Mouse (Mus musculus): ENCODE measurements at regions not wholly inside any gene's neighbourhood (a gene's known extent, or its start where the extent isn't known, plus 50 kb on each side); places are given as distances from the start of the nearest gene placed in this dataset.
"Not testable (repeated sequence)": the region's sequence is repeated elsewhere in the genome, so short reads cannot be mapped to it uniquely, and the experiment has no call there.

GRCm38 (mm10) chr5:101518791-101519547 is 145.8 kb downstream of the Nkx6-1 start:
- no peak for DNase-seq
- intact Hi-C loops (cut with DNase I), result no loop called here

DNA sequence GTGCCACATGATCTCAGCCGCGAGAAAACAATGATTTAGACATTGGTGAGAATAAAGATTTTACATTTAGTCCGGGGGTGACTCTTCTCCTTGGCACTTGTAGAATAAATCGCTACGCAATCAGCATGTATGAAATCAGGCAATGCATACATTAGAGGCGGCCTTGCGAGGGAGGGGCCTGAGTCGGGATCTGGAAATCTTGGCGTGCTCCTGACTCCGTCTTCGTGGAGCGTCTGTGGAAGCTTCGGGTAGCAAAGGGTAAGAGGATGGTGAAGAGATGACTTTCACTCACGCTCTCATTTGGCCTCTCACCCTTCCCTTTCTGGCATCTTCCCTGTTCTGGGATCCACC is 167.1 kb downstream of the Nkx6-1 start:
- no peak for DNase-seq
- intact Hi-C loops (cut with DNase I), result no loop called here

GRCm38 (mm10) chr5:101496924-101497697 is 167.7 kb downstream of the Nkx6-1 start:
- intact Hi-C loops (cut with DNase I), result no loop called here
- DNase-seq, result no peak

DNA sequence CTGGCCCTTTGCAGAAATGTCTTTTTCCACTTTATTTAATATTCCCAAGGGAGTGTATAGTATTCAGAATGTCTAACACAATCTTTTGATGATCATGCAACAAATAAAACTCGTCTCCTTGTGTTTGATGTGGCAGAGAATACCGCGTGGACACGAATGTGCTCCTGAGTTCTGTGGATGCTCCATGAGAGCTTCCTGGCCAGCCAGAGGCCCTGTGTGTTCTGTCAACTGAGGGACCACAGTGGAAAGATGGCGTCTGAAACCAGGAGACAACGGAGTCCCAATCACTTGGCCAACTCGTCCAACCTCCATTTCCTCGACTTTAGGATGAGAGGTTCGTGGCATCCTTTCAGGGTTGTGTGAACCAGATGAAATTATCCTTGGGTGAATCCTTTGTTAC is 168.6 kb downstream of the Nkx6-1 start:
- no peak for DNase-seq
- intact Hi-C loops (cut with DNase I), result no loop called here

GRCm38 (mm10) chr5:101445792-101446191 is 219.0 kb downstream of the Nkx6-1 start:
- intact Hi-C loops (cut with DNase I), result no loop called here
- no peak for DNase-seq

DNA sequence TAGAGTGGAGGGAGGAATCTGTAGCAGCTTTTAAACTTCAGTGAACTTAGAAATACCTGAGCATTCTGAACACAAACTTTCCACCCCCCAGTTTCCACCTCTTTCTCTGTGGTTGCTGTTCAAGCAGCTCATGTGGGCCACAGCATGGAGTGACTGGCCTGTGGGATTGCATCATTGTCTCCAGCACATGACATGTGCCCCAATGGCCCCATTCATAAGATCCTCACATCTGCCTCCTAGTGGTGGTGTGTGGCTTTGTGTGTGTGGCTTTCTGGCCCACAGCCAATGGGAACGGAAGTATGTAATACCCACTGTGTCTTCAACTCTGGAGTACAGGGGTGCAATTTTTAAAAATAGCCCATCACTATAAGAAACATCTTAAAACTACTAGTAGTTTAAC is 223.0 kb downstream of the Nkx6-1 start:
- intact Hi-C loops (cut with DNase I), result no loop called here
- no peak for DNase-seq

DNA sequence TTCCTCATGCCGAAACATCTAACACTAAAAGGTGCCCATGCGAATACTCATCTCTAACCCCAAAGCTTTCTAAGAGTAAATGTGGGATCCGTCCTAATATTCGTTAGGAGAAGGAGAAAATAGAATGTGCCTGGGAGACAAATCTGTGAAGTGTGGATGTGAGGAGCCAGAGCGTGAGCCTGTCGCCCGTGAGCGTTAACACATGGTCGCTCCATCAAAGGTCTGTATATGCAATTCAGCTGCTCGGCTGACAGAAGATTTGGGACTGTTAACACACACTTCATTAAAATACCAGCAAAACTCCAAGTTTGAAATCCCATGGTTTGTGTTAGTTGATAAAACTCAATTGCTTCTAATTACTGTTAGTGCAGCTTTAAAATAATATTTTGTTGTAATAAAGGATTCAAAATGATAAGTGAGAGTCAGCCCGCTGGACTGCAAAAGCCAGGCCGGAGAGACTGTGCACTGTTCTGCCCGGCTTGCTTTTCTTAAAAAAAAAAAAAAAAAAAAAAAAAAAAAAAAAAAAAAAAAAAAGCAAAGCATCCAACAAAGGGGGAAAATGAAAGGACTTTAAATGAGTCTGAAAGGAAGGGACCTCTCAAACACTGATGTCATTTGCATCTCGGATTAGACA is 227.0 kb downstream of the Nkx6-1 start:
- no peak for DNase-seq
- intact Hi-C loops (cut with DNase I), result no loop called here

- intact Hi-C loops (cut with DNase I), result no loop called here
- no peak for DNase-seq
These were observed 238.6 kb downstream of the Nkx6-1 start for GRCm38 (mm10) chr5:101426067-101426771.

GRCm38 (mm10) chr5:101384316-101384715 is 280.5 kb downstream of the Nkx6-1 start:
- DNase-seq, result no peak
- intact Hi-C loops (cut with DNase I), result no loop called here

DNA sequence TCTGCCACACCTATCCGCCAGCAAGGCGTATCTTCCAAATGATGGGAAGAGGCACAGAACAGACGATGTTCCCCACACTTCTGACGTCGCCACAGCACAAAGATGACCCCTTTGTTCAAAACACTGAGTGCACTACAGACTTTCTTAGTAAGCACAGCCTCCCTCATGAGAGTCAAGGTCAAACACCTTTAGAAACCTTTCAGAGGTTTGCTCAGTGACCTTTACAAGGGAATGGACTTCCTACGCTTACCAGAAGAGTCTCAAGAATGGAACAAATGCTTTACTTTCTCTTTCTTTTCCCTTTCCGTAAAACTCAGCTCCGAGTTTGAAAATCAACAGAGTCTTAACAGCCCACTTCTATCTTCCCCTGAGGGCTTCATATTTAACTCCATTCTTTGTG is 283.4 kb downstream of the Nkx6-1 start:
- intact Hi-C loops (cut with DNase I), result no loop called here
- DNase-seq, result no peak

DNA sequence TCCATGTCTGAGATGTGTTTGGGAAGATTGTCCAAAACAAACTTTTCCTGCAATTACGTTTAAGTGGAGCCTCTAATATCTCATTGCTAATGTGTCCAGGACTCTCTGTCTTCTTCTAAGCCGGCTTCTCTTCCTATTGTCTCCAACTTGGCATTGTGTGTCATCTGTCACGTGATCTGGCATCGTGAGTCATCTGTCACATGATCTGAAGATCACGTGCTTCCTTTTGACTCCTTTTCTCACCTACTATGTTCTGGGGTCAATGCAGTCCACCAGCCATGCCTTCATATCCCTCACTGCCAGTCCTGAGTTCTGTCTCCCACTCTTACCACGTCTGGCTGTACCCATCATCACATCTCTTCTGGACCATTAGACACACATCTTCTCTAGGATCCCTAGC is 288.1 kb downstream of the Nkx6-1 start:
- DNase-seq, result no peak
- intact Hi-C loops (cut with DNase I), result no loop called here

- no peak for DNase-seq
- intact Hi-C loops (cut with DNase I), result no loop called here
These were observed 290.7 kb downstream of the Nkx6-1 start for GRCm38 (mm10) chr5:101374129-101374528.

- DNase-seq, result no peak
- intact Hi-C loops (cut with DNase I), result no loop called here
These were observed 292.6 kb downstream of the Nkx6-1 start for GRCm38 (mm10) chr5:101372204-101372603.

DNA sequence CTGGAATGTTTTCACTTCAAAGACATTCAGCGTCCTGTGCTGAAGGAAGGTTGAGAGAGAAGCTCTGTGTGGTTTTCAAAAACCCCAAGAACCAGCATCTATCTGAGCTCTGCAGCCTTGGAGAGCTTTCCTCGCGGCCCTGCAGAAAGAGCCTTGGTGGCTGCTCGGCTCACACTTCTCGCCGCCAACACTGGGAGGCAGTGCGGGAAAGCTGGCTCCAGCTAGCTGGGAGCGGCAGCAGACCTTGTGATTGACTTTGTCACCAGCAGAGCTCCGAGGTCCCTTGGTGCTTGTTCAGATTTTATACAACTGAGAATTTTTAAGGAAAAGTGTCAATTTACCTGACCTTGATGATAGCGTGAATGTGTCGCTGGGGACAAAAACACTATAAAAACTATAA is 299.4 kb downstream of the Nkx6-1 start:
- intact Hi-C loops (cut with DNase I), result loop anchor here (10.0 kb wide), 1 partner anchor 299 kb away; the partner anchor contains the start of gene Nkx6-1
- peak in 1 of 2 experiments; percentile 13 for DNase-seq

GRCm38 (mm10) chr5:101359986-101360385 is 304.8 kb downstream of the Nkx6-1 start:
- intact Hi-C loops (cut with DNase I), result loop anchor here (10.0 kb wide), 1 partner anchor 305 kb away; the partner anchor contains the start of gene Nkx6-1
- no peak for DNase-seq

GRCm38 (mm10) chr5:101345406-101345805 is 319.4 kb downstream of the Nkx6-1 start:
- intact Hi-C loops (cut with DNase I), result no loop called here
- DNase-seq, result no peak

DNA sequence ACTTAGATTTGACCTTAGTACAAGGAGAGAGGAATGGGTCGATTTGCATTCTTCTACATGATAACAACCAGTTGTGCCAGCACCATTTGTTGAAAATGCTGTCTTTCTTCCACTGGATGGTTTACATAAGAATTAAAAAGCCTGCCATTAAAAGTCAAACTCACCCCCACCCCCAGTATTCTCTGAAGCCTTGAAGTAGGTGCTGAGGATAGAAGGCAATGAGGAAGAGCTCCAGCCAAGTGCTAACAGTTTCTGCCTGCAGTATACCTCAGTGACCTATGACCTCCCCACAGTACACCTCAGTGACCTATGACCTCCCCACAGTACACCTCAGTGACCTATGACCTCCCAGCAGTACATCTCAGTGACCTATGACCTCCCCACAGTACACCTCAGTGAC is 328.4 kb downstream of the Nkx6-1 start:
- DNase-seq; intact Hi-C loops (cut with DNase I): not testable (repeated sequence)

DNA sequence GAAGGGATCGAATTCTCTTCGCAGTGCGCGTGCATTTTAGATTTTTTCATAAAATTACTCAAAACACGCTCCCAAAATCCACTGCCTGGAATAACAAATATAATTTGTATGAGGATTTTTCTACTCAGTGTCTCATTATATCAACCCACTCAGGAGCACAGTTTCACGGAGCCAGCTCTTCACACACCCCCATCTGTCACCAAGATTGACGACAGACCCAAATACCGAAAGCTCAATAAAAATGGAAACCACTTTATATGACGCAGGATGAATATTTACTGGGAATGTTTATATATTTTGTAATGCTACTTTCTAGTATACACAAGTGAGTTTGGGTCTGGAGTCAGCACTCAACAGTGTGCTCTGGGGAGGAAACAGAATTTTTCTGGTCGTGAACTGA is 333.0 kb downstream of the Nkx6-1 start:
- DNase-seq, result no peak
- intact Hi-C loops (cut with DNase I), result no loop called here

DNA sequence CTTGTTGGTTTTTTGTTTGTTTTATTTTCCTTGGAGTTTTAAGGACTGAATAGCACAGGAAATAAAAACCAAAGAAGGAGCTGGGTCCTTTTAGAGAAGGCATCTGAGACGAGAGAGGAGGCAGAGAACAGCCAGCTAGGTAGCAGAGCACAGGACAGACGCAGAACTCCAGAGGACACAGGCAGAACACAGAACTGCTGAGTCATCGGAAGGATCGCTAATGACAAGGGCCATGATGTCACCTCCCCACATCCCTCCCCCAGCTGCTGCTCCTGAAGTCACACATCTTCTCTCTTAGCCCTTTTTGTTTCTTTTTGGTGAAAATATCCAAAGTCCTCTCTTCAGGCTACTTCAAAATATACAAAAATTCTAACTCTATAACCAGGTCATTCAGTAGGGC is 338.7 kb downstream of the Nkx6-1 start:
- no peak for DNase-seq
- intact Hi-C loops (cut with DNase I), result no loop called here

GRCm38 (mm10) chr5:101323041-101323950 is 341.5 kb downstream of the Nkx6-1 start:
- intact Hi-C loops (cut with DNase I), result no loop called here
- DNase-seq, result no peak
